ENCODE assay signal across 31 mouse cellular contexts in the genomic region with DNA sequence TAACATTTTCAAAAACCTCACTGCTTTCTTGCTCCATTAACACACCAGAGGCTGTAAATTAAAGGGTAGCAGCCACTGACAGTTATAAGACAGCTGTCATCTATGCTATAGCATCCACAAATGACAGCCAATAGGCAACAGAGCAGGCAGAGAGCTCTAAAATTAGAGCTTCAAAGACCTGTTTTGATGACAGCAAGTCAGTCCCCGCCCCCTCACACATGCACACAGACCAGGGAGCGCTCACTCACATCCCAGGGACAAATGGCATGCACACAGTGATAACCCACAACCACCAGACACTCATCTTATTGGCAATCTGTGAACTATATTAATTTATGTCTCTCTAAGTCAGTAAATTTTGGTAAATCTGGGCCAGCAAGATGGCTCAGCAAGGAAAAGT. TPM values are rescaled to one million over a fixed set of nuclear protein-coding genes. Genes with fewer than 3 reads are reported as not detected.
DNase-seq lines count a peak whose midpoint lies in the region; ATAC-seq and TF ChIP-seq lines count a peak whose summit lies in the region.
"Had no signal": no experiment of that assay in that cellular context is flagged by ENCODE, and none has a peak within 500 bp of the region (broad histone marks: within the 10 kb centered on the region; RNA-seq: fewer than 3 reads in every experiment).

No protein-coding gene starts in this region.

- no peak overlapping the region for H3K9ac ChIP-seq in forebrain, embryonic 15.5 days (replicated peaks)
- H3K9ac ChIP-seq in forebrain, postnatal 0 days, result no peak overlapping the region
- peak overlapping the region; percentile 13; the same call in 1 of the 2 replicates for H3K9ac ChIP-seq in hindbrain, embryonic 13.5 days
- no peak overlapping the region for H3K9ac ChIP-seq in hindbrain, embryonic 11.5 days (ENCODE audit: low read depth, low read length)
- H3K9ac ChIP-seq: hindbrain, embryonic 15.5 days; limb, embryonic 12.5 days; liver, postnatal 0 days; midbrain, embryonic 15.5 days; neural tube, embryonic 13.5 days had no signal

- H3K4me2 ChIP-seq in forebrain, embryonic 15.5 days (replicated peaks), result no peak overlapping the region
- H3K4me2 ChIP-seq in forebrain, postnatal 0 days (ENCODE audit: low read depth), result no peak overlapping the region
- no peak overlapping the region for H3K4me2 ChIP-seq in hindbrain, embryonic 13.5 days
- no peak overlapping the region for H3K4me2 ChIP-seq in hindbrain, embryonic 11.5 days (replicated peaks; ENCODE audit: low read depth, low read length)
- H3K4me2 ChIP-seq: liver, embryonic 11.5 days had no signal

- no peaks in the 10 kb centered on the region for H3K36me3 ChIP-seq in forebrain, embryonic 15.5 days
- H3K36me3 ChIP-seq in forebrain, postnatal 0 days (ENCODE audit: insufficient read depth), result no peaks in the 10 kb centered on the region
- H3K36me3 ChIP-seq in hindbrain, embryonic 13.5 days, result peaks cover 16% of the 10 kb centered on the region
- H3K36me3 ChIP-seq in hindbrain, embryonic 11.5 days (ENCODE audit: control insufficient read depth, insufficient read depth, low read length), result no peaks in the 10 kb centered on the region
- H3K36me3 ChIP-seq: midbrain, embryonic 15.5 days had no signal

- no peaks in the 10 kb centered on the region for H3K9me3 ChIP-seq in forebrain, embryonic 15.5 days
- no peaks in the 10 kb centered on the region for H3K9me3 ChIP-seq in forebrain, postnatal 0 days (ENCODE audit: low read length)
- no peaks in the 10 kb centered on the region for H3K9me3 ChIP-seq in hindbrain, embryonic 13.5 days
- no peaks in the 10 kb centered on the region for H3K9me3 ChIP-seq in hindbrain, embryonic 11.5 days (ENCODE audit: control insufficient read depth, low read length)
- H3K9me3 ChIP-seq: hindbrain, embryonic 15.5 days; limb, embryonic 12.5 days; midbrain, embryonic 15.5 days; neural tube, embryonic 13.5 days had no signal

- H3K4me3 ChIP-seq in forebrain, embryonic 15.5 days, result no peak overlapping the region
- H3K4me3 ChIP-seq in forebrain, postnatal 0 days (ENCODE audit: low read depth, low read length), result no peak overlapping the region
- H3K4me3 ChIP-seq in hindbrain, embryonic 13.5 days, result no peak overlapping the region
- no peak overlapping the region for H3K4me3 ChIP-seq in hindbrain, embryonic 11.5 days (ENCODE audit: low read depth, low read length)
- H3K4me3 ChIP-seq: hindbrain, embryonic 15.5 days; limb, embryonic 12.5 days; midbrain, embryonic 15.5 days; neural tube, embryonic 13.5 days had no signal

- peak overlapping the region; percentile 21; the same call in 1 of the 2 replicates for H3K27ac ChIP-seq in forebrain, embryonic 15.5 days (replicated peaks)
- no peak overlapping the region for H3K27ac ChIP-seq in forebrain, postnatal 0 days (ENCODE audit: low read depth, low read length)
- no peak overlapping the region for H3K27ac ChIP-seq in hindbrain, embryonic 13.5 days
- no peak overlapping the region for H3K27ac ChIP-seq in hindbrain, embryonic 11.5 days (ENCODE audit: low read depth, low read length)
- H3K27ac ChIP-seq: hindbrain, embryonic 15.5 days; limb, embryonic 12.5 days; macrophage; midbrain, embryonic 15.5 days; neural tube, embryonic 13.5 days had no signal

- H3K4me1 ChIP-seq in forebrain, embryonic 15.5 days, result peaks cover 17% of the 10 kb centered on the region
- H3K4me1 ChIP-seq in forebrain, postnatal 0 days (ENCODE audit: insufficient read depth), result peaks cover 8% of the 10 kb centered on the region; the same call in 1 of the 2 replicates
- peaks cover 33% of the 10 kb centered on the region for H3K4me1 ChIP-seq in hindbrain, embryonic 13.5 days (replicated peaks)
- H3K4me1 ChIP-seq in hindbrain, embryonic 11.5 days (replicated peaks; ENCODE audit: control insufficient read depth, insufficient read depth, low read length), result 0 out of 2 replicates have a peak, but pooled peaks cover 2% of the 10 kb centered on the region

- WGBS in forebrain, embryonic 15.5 days, result 67% methylated on average over 2 of the region's 2 CpGs
- WGBS in forebrain, postnatal 0 days, result 72% methylated on average over 2 of the region's 2 CpGs
- WGBS in hindbrain, embryonic 13.5 days, result 79% methylated on average over 2 of the region's 2 CpGs
- WGBS in hindbrain, embryonic 11.5 days, result 76% methylated on average over 2 of the region's 2 CpGs

- no peak for DNase-seq in forebrain, postnatal 0 days
- DNase-seq in hindbrain, embryonic 11.5 days (ENCODE audit: low spot score), result no peak
- DNase-seq in thymus, postnatal 4 days, result peak; percentile 43
- no peak for DNase-seq in thymus, adult 18-20 months
- DNase-seq in spleen, adult 18-20 months, result no peak
- DNase-seq: adrenal gland, adult 2 months; gastrocnemius, postnatal 36 days; kidney, adult 2 months; kidney, postnatal 10 days; liver, postnatal 0 days; retina, postnatal 1 day; right cerebral cortex, postnatal 25 days had no signal

- no peak for ATAC-seq in forebrain, embryonic 15.5 days (replicated peaks)
- no peak for ATAC-seq in forebrain, postnatal 0 days
- ATAC-seq in hindbrain, embryonic 13.5 days (ENCODE audit: low FRiP score), result no peak
- no peak for ATAC-seq in hindbrain, embryonic 11.5 days (ENCODE audit: low FRiP score)
- ATAC-seq: liver, postnatal 0 days; lung, postnatal 0 days; midbrain, embryonic 15.5 days had no signal

- no peak for TF ChIP-seq CTCF in forebrain, postnatal 0 days (IDR thresholded peaks at IDR 0.05; ENCODE audit: low read depth)

- no peaks in the 10 kb centered on the region for H3K27me3 ChIP-seq in forebrain, embryonic 15.5 days
- H3K27me3 ChIP-seq in forebrain, postnatal 0 days (ENCODE audit: insufficient read depth, low read length), result no peaks in the 10 kb centered on the region
- no peaks in the 10 kb centered on the region for H3K27me3 ChIP-seq in hindbrain, embryonic 13.5 days
- H3K27me3 ChIP-seq in hindbrain, embryonic 11.5 days (ENCODE audit: control insufficient read depth, insufficient read depth, low read length), result no peaks in the 10 kb centered on the region
- H3K27me3 ChIP-seq: hindbrain, embryonic 15.5 days; limb, embryonic 12.5 days; midbrain, embryonic 15.5 days; neural tube, embryonic 13.5 days had no signal

RNA-seq across cellular contexts. Expression of a gene that starts 2.0 kb away (rescaled TPM):
- 10.6 and 10.7 TPM in 2 replicates for polyA plus RNA-seq in forebrain, embryonic 15.5 days (2015; fragmentation: Nextera tagmentation; extraction: Ambion mirVana)
- total RNA-seq in forebrain, postnatal 0 days (2014; rRNA removed), result 4.5 and 6.5 TPM in 2 replicates
- 6.2 and 7.1 TPM in 2 replicates for polyA plus RNA-seq in forebrain, postnatal 0 days (2015; fragmentation: Nextera tagmentation; extraction: Ambion mirVana)
- polyA plus RNA-seq in hindbrain, embryonic 13.5 days (2015; fragmentation: Nextera tagmentation; extraction: Ambion mirVana), result 12.6 TPM in 2 replicates
- 8.4 and 11.6 TPM in 2 replicates for polyA plus RNA-seq in hindbrain, embryonic 11.5 days (2014; fragmentation: Nextera tagmentation; extraction: Ambion mirVana)

RNA-seq across cellular contexts. Expression of a gene that starts 9.9 kb away (rescaled TPM):
- not detected in 2 replicates for polyA plus RNA-seq in forebrain, embryonic 15.5 days (2015; fragmentation: Nextera tagmentation; extraction: Ambion mirVana)
- total RNA-seq in forebrain, postnatal 0 days (2014; rRNA removed), result not detected in 2 replicates
- polyA plus RNA-seq in forebrain, postnatal 0 days (2015; fragmentation: Nextera tagmentation; extraction: Ambion mirVana), result not detected in 2 replicates
- not detected in 2 replicates for polyA plus RNA-seq in hindbrain, embryonic 13.5 days (2015; fragmentation: Nextera tagmentation; extraction: Ambion mirVana)
- not detected in 2 replicates for polyA plus RNA-seq in hindbrain, embryonic 11.5 days (2014; fragmentation: Nextera tagmentation; extraction: Ambion mirVana)
- total RNA-seq: adrenal gland, adult 2 months; adrenal gland, postnatal 4 days; common myeloid progenitor, adult 5-6 weeks; gastrocnemius, adult 18-20 months; gastrocnemius, postnatal 36 days; heart, postnatal 25 days; left cerebral cortex, postnatal 14 days; MEL had no signal
- polyA plus RNA-seq: adrenal gland, adult 2 months; C2C12; cerebellum, adult 2 months; hindbrain, embryonic 15.5 days; intestine, embryonic 14.5 days; kidney, adult 2 months; limb, embryonic 12.5 days; liver, embryonic 11.5 days; liver, postnatal 0 days; lung, postnatal 0 days; macrophage; midbrain, embryonic 15.5 days; neural tube, embryonic 13.5 days; spleen, adult 2 months had no signal

RNA-seq across cellular contexts. Expression of a gene that starts 45.8 kb away (rescaled TPM):
- polyA plus RNA-seq in forebrain, embryonic 15.5 days (2015; fragmentation: Nextera tagmentation; extraction: Ambion mirVana), result 42.8 and 50.9 TPM in 2 replicates
- 93.0 and 96.3 TPM in 2 replicates for total RNA-seq in forebrain, postnatal 0 days (2014; rRNA removed)
- 25.7 and 33.2 TPM in 2 replicates for polyA plus RNA-seq in forebrain, postnatal 0 days (2015; fragmentation: Nextera tagmentation; extraction: Ambion mirVana)
- 35.1 TPM in 2 replicates for polyA plus RNA-seq in hindbrain, embryonic 13.5 days (2015; fragmentation: Nextera tagmentation; extraction: Ambion mirVana)
- 26.5 and 28.1 TPM in 2 replicates for polyA plus RNA-seq in hindbrain, embryonic 11.5 days (2014; fragmentation: Nextera tagmentation; extraction: Ambion mirVana)
- polyA plus RNA-seq: macrophage had no signal
